Mouse (Mus musculus) cerebral cortex, adult 2 months (tissue): Measurements from ENCODE around the gene Lgr5.

Experiments used
- WGBS: fragments of 180-500 bp; shearing (Covaris S2); methylation state at CpG from one replicate; pipeline ENCODE4 v1.1.7; 2018; 5-methylcytosine and 5-hydroxymethylcytosine counted together

Gene Lgr5

DNA sequence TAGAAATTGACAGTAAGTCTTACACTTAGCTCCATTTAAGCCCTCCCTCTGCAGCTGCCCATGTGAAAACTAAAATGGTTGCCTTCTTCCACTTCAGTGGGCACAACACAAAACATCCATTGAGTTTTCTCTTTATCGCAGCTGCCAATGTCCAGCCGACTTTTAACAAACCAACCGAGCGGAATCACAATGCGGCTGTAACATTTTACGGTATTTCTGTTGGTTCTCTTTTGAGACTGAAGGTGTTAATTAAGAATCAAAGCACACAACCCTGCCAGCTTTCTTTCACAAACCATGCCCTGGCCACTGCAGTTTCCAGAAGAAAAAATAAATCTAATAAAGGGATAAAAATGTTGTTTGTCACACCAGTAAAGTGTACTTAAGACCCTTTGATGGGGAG, 16.3 kb downstream of the Lgr5 start:
- WGBS = 33% methylated on average over 6 of the region's 6 CpGs

DNA sequence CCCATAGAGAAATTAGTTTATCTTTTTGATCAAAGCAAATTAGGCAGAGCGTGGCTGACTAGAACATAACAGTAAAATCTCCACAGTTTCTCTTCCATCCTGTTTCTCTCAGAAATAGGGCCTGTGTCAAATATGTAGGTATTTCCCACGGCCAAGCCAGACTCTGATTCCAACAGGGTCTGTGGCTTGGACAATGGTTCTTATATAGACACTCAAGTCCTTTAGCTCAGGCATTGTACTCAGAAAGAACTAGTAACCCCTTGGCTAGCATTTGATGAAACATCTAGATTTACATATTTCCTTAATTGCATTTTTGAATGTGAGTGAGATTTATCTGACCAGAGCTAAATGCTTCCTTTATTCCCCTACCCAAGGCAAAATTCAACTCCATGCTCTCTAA, 17.0 kb downstream of the Lgr5 start:
- WGBS = 59% methylated on average over 2 of the region's 2 CpGs

DNA sequence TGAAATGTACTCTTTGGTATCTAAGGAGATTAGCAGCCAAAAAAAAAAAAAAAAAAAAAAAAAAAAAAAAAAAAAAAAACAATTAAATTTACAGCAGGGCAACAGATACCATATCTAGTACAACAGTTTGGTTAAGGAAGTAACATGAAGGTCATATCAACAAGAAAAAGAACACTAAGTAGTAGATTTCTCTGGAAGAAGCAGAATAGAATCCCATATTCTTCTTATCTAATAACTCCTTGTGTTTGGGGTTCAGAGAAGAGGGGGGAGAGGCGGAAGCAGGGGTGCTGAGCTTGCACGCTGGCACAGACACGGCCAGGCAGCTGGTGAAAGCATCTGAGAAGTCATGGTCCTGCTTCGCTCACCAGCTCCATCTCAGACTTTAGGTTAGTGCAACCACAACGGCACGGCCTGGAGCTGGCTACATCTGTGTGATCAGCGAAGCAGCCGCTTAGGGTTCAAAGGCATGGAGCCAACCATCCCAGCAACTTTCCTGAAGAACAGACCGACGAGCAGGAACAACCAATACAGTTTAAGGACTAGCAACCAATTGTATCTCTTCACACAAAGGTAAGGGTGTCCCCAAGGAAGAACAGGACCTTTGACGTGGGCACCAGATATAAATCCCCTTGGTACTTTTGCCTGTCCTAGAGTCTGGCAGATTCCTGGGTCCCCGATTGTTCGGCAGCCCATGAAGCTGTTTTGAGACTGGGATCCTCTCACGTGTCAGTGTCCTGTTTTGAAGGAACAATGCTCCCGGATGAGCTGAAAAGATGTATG, 17.7 kb downstream of the Lgr5 start, which contains the start of gene A930009A15Rik:
Gene A930009A15Rik (plus strand): TSS at position 275 of the 780 bp plus-strand sequence.
- 60% methylated on average over 15 of the region's 15 CpGs for WGBS

DNA sequence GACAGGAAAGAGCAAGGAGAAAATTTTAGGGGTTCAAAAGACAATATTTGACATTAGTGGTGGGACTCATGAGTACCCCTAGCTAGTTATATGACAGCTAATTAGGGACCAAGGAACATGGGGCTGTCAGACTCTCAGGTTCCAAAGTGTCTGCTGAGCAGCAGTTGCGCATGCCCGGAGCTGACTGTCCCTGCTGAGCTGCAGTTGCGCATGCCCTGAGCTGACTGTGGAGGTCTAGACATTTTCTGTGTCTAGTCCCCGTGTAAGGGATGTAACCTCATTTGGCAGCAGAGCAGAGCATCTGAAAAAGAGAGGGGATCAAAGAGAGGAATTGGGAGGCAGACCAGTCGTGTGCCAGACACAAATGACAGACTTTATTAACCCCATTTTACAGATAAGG, 23.6 kb downstream of the Lgr5 start:
- 75% methylated on average over 5 of the region's 5 CpGs for WGBS

DNA sequence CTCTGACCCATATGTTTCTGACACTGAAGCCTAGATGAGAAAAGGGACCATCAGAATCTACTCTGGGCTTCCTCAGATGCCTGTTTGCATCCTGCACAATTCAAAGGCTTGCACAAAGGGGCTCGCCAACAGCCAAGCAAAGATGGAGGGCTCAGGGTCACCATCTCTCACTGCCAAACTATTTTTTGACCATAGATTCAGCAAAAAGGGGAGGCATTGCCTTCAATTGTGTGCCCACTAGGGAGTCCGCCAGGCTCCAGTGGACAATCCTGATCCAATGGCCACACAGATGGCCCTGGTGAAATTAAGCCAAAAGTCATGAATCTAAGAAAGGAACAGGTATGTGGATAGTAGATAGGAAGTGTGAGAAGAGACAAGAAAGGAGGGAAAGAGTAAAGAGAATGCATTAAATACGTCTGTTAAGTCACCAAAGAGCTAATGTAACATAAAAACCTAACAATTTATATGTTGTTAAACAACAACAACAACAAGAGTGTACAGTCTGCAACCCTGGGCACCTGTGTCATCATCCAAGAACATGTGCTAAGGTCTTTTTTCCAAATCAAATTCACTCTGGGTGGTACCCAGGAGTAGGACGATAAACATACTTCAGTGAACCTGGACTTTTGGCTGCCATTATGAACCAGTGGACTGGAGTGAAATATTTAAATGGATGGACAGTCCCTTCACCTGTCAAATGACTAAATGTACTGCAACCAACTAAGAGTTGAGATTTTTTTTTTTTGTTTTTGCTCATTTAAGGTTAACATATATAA, 24.5 kb downstream of the Lgr5 start:
- WGBS = 85% methylated on average over 4 of the region's 4 CpGs

DNA sequence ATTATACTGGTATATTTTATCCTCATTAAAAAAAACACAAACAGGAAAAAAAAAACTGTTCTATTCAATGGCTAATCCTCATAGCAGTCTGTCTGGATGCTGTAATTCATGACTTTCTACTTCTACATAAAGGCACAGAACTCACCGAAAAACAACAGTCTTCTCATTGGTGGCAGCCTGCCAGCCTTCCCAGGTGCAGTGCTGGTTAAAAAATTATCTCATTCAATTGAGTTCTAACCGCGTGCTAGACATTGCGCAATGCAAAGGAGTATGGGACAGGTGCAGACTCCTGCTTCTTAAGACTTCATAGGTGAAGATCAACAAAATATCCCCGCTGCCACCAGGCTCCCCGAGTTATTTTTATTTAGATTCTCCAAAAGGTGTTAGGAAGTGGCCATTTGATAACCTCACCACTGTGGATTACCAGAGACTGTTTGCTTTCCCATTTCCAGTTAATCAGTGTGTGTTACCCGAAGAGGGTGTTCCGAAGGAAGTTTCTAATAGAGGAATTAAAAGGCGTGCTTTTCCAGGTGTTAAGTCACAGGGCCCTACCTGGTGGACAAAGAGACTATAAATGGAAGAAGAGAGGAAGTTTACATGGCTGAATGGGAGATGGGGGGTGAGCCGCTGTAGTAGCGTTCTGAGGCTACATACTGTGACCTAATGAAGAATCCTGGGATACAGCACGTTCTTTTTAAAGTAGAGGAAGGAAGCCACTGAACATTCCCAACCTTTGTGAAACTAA, 26.3 kb downstream of the Lgr5 start:
- WGBS = 50% methylated on average over 12 of the region's 12 CpGs

DNA sequence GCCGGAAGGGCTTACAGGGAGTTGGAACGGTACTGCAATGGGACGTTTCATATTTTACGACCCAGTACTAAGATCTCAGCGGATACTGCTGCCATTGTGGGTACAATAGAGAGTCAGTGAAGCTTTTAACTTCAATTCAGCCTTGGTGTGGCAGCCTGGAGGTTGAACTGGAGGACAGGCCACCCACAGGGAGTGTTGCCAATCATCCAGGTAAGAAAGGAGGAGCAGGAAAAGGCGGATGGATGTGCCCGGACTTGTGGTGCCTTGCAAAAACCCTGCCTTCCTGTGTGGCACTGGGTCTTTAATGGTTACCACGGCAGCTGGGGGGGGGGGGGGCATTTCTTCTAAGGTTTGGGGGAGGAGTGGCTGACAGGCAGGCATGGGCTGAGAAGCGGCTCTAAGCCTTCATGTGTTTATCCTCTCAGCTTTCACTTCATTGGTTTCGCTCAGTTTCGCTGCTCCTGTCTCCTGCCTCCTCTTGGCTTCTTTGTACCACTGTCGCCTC, 30.8 kb downstream of the Lgr5 start:
- 42% methylated on average over 12 of the region's 12 CpGs for WGBS

DNA sequence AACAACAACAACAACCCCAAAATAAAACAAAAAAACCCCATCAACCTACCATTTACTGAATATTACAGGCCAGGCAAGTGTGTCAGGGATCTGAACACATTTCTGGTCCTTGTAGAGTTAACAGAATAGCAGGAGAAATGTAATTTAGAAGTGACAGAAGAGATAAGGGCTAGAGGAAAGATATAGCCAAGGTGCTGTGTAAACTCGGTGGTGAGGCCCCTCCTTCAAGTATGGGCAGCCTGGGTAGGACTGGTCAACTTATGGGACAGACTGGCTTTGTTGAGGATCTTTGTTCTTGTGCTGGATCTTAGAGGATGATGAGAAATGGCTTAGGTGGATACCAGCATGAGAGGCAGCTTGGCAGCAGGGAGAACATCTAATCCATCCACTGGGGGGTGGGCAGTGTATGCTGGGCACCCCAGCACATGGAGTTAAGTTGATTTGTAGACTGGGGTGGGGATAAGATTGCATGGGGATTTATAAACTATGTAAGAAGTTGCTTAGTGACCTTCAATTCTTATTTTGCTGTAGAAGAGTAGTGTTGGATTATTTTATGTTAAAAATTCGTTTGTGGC, 32.3 kb downstream of the Lgr5 start:
- 51% methylated on average over 2 of the region's 2 CpGs for WGBS

DNA sequence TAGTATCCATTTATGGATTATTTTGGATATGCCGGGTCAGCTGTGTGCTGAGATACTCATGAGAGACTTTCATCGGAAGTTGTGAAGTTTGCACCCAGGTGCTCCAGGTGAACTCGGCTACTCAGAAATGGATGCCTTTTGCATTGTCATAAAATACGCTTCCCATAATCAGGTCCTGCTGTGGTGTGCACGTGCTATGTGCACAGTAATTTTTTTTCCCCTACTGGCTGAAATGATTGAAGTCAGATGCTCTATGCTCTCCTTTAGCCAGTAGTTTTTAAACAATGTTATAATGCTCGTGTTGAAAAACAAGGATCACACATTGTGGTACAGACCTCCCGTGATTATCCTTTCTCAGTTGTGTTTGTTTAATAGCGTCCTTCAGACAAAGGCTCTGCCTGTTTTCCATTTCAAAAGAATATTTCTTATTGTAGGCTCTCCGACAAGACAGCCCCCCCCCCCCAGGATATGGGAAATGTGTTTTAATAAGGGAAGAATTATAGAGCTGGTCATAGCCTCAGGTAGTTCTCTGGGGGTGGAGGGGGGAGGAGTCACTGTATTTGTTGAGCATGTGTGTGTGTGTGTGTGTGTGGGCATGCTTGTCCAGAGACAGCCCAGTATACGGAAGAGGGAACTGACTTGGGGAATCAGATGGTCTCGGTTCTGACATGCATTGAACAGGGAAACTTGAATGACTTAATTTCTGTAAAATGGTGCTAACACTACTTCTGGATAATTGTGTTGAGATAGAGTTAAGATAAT, 34.0 kb downstream of the Lgr5 start:
- WGBS = 67% methylated on average over 11 of the region's 11 CpGs

DNA sequence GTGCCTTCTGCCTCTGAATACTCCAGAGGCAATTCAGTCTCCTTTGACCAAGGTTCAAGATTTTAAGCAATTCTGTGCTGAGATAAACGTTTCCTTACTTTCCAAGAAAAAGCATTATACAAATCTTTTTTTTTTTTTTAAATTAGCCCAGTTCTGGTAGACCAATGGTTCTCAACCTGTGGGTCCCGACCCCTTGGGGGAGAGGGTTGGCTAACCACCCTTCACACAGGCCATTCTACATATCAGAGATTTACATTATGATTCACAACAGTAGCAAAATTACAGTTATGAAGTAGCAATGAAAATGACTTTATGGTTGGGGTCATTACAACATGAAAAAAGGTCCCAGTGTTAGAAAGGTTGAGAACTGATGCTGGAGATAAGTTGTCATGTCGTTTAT, 36.5 kb downstream of the Lgr5 start:
- 82% methylated on average over 3 of the region's 3 CpGs for WGBS

DNA sequence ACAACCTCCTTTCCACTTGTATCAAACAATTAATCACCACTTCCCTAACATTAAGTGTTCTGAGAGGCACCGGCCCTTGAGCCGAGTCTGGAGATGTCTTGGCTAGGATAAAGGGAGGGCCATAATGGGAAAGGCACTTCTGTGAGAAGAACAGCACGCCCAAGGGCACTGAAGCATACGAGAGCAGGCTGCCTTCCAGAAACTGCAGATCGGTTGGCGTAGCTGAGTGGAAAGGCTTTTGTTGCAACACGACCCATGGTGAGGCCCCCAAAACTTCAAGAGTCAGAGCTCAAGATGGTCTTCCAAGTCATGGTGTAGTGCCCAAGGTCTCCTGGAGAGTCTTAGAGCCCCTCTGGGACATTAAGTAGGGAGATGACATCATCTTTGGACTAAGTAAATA, 37.3 kb downstream of the Lgr5 start:
- WGBS = 65% methylated on average over 7 of the region's 7 CpGs

DNA sequence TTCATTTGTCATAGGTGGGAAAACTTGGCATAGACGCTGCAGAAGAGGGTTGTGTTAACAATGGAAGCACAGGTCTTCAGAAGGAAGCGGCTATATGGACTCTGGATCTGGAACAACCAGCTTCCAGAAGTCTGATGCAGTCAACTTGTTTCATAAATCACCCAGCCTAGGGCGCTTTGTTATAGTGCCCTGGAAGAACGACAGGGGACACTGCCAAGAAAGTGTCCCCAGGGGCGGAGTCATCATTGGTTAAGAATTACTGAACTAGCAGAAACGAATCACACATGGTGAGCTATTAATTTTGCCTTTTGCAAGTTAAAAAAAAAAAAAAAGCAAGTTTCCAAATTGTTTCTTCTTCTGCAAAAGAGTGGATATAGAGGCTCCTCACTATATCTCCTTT, 44.7 kb downstream of the Lgr5 start:
- WGBS = 81% methylated on average over 6 of the region's 6 CpGs

DNA sequence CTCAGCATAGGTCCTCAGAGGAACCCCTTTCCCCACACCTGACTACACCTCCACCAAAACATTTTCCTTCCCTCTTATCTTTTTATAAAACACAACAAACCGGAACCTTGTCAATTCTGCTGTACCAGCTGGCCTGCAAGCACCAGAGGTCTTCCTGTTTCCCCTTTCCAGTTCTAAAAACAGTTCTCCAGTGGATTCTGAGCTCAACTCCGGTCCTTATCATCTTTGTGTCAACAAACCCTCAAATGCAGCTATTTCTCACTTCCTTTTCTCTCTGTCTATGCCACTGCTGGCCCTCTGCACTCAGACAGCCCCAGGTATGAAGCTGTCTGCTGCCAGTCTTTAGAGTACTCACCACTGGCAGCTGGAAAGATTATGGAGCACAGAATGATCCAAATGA, 56.8 kb downstream of the Lgr5 start:
- WGBS = 79% methylated on average over 2 of the region's 2 CpGs

DNA sequence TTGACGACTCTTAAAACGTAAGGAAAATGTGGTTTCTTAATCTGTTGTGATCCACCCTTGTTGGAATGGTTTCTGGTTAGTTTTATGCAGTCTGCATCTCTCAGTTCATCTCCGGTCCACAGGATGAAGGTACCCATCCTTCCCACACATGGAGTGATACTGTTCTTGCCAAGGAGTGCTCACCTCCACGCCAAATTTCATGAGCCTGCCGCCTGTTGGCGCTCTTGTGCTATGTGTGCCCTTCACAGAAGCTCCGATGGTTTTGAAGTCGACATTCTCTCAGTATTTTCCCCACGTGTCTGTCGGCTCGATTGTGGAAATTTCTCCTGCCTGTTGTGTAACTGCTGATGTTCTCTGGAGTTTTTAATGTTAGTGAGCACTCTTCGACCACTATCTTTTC, 57.8 kb downstream of the Lgr5 start:
- 87% methylated on average over 12 of the region's 12 CpGs for WGBS

DNA sequence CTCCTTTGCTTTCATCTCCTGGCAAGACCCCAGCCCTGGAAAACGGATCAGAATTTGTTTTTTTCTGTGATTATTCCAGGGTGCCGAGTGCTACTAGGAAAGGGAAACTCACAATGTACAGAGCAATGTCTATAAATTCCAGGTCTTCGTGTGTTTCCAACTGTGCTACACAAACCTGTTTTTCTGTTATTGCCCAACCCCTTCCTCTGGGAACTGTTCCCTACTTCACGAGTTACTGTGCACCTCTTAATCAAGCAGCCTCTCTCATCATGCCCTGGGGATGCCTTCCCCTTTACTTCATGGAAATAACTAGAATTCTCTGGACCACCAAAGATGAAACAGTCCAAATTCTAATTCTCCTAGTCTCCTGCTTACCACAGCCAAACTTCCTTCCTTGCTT, 58.7 kb downstream of the Lgr5 start:
- 68% methylated on average over 4 of the region's 4 CpGs for WGBS

DNA sequence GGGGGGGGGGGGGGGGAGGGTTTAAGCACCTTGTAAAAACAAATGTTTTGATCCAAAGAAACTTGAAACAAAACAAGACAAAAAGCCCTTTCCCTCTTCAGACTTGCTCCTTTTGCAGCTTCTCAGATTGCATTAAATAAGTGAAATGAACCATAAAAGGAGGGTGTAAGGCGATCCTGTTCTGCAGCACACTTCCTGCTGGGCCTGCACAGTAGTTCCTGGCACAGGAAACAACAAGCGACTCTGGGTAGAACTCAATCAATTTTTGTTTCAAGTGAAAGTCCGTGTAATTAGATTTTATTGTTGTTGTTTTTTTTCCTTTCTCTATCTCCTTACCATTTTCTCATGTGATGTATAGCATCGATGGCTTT, 66.5 kb downstream of the Lgr5 start:
- WGBS = 47% methylated on average over 4 of the region's 4 CpGs

DNA sequence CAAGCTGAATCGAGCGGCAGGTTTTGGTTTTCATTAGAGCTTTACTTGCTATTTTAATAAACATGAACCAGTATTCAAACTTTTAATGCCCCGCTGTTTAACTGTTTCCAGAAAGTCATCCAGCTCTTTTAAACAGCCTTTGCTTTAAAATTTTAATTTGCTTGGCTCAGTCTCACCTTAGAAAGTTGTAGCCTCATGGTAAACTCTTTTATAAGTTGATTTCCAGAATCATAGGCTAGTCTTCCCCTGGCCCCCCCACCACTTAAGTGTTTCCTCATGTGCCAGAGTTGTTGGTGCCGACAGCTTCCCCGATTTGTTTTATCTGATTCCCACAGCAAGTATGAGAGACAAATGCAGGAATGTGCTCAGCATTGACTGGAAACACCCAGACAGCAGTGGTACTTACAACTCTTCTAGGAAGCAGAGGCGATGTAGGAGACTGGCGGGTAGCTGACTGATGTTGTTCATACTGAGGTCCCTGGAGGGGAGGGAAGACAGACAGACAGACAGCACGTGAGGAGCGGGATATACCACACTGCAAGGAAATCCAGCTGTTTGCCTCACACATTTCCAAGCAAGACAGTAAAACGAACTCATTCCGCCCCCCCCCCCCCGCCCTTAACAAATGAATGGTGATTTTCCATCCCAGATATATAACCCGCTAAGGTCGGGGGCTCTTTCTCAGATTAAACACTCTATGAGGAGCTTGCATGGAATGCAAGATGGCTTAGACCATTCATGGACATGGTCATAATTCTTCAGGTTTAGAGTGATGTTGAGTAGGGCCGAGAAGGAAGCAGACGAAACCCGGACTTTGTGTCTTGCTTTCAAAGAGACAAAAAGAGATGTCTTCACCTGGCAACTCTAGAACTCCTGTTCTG, 67.1 kb downstream of the Lgr5 start:
- WGBS = 39% methylated on average over 17 of the region's 17 CpGs

DNA sequence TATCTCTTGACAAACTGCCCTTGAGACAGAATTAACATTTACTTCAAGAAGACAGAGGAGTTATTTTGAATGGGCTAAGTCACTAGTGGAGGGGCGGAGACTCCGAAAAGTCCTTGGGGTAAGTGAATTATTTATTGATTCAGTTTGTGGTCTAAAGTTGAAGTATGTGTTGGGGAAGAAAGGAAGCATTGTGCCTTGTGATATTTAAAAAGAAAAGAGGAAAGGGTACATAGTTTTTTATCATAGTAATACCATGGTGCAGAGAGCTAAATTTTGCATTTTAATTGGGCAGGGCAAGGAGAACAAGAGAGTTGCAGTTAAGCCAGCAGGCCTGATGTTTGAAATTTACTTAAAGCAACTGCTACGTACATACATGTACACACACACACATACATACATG, 68.7 kb downstream of the Lgr5 start:
- WGBS = 92% methylated on average over 3 of the region's 3 CpGs

DNA sequence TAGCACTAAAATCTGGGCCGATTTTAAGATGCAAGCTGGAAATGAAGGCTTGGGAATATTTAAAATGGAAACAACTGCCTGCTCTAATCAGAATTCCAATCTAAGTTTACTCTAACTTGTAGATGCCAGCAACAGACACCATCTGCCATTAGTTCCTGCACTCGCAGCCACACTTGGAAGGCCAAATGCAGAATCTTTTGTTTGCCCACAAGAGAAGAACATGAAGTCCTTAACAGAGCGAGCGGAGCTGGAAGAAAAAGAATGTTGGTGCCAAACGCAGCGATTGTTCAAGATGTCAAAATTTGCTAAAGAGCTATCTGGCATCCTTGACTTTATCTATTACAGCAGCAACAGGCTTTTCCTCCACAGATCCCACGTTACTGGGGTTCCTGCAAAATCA, 72.1 kb downstream of the Lgr5 start:
- WGBS = 55% methylated on average over 7 of the region's 7 CpGs

DNA sequence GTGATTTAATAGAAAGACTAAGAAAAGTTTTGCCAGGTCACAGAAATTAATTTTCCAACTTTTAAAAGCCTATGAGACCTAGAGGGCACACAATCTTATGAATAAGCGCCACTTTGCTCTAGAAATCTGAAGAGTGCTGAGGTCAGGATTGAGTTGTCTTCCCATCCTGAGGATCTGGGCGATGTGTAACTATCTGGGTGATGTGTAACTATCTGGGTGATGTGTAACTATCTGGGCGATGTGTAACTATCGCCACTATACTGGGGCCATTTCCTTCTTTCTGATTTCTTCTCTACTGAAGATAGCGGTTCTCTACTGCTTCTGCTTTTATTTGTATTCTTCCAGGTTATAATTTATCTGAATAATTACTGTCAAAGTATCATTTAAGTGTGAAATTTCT, 76.6 kb downstream of the Lgr5 start:
- 93% methylated on average over 5 of the region's 5 CpGs for WGBS
